Comparison of ENCODE assay signal across 11 mouse cellular contexts in genomic region chr9:90271541-90272090, GRCm38 (mm10). TPM values are rescaled to one million over a fixed set of nuclear protein-coding genes. Genes with fewer than 3 reads are reported as not detected.
DNase-seq lines count a peak whose midpoint lies in the region; ATAC-seq and TF ChIP-seq lines count a peak whose summit lies in the region.
"Had no signal": no experiment of that assay in that cellular context is flagged by ENCODE, and none has a peak within 500 bp of the region (broad histone marks: within the 10 kb centered on the region; RNA-seq: fewer than 3 reads in every experiment).

No protein-coding gene starts in this region.

- H3K27me3 ChIP-seq in midbrain, embryonic 10.5 days (ENCODE audit: low read depth, poor library complexity, severe bottlenecking) = peaks cover 18% of the 10 kb centered on the region
- no peaks in the 10 kb centered on the region for H3K27me3 ChIP-seq in midbrain, embryonic 11.5 days (ENCODE audit: control insufficient read depth, insufficient read depth, low read length)
- no peaks in the 10 kb centered on the region for H3K27me3 ChIP-seq in liver, embryonic 14.5 days (ENCODE audit: control insufficient read depth, insufficient read depth, low read length)
- no peaks in the 10 kb centered on the region for H3K27me3 ChIP-seq in stomach, embryonic 16.5 days (ENCODE audit: control insufficient read depth, insufficient read depth, low read length)
- H3K27me3 ChIP-seq: heart, embryonic 12.5 days had no signal

- no peak for TF ChIP-seq CTCF in liver, embryonic 14.5 days (IDR thresholded peaks at IDR 0.05; ENCODE audit: low read depth)

- H3K27ac ChIP-seq in midbrain, embryonic 10.5 days (replicated peaks) = no peak overlapping the region
- no peak overlapping the region for H3K27ac ChIP-seq in midbrain, embryonic 11.5 days (ENCODE audit: low read depth, low read length)
- no peak overlapping the region for H3K27ac ChIP-seq in liver, embryonic 14.5 days
- H3K27ac ChIP-seq in stomach, embryonic 16.5 days (ENCODE audit: low read length) = peak overlapping the region; percentile 91; the same call in 1 of the 2 replicates
- H3K27ac ChIP-seq: hindbrain, embryonic 14.5 days; midbrain, embryonic 13.5 days had no signal

- ATAC-seq in midbrain, embryonic 11.5 days (ENCODE audit: low FRiP score) = no peak
- no peak for ATAC-seq in liver, embryonic 14.5 days (ENCODE audit: insufficient read depth)
- no peak for ATAC-seq in stomach, embryonic 16.5 days (ENCODE audit: insufficient read depth, low FRiP score)

- TF ChIP-seq EP300 in liver, embryonic 14.5 days (IDR thresholded peaks at IDR 0.05; ENCODE audit: low read depth) = no peak

- H3K4me1 ChIP-seq in midbrain, embryonic 10.5 days = peaks cover 25% of the 10 kb centered on the region
- H3K4me1 ChIP-seq in midbrain, embryonic 11.5 days (ENCODE audit: control insufficient read depth, insufficient read depth, low read length) = peaks cover 10% of the 10 kb centered on the region
- H3K4me1 ChIP-seq in liver, embryonic 14.5 days (replicated peaks; ENCODE audit: control insufficient read depth in 2 of 2, insufficient read depth in 2 of 2, low read length in 1 of 2) = peaks cover 18 to 26% of the 10 kb centered on the region in 2 experiments
- peaks cover 30% of the 10 kb centered on the region for H3K4me1 ChIP-seq in stomach, embryonic 16.5 days (ENCODE audit: control insufficient read depth, insufficient read depth, low read length)

- no peak overlapping the region for H3K9ac ChIP-seq in midbrain, embryonic 11.5 days (ENCODE audit: low read length)
- H3K9ac ChIP-seq in liver, embryonic 14.5 days (replicated peaks) = no peak overlapping the region; the same call in 1 of the 2 replicates
- H3K9ac ChIP-seq in stomach, embryonic 16.5 days (ENCODE audit: low read length) = no peak overlapping the region

- 75% methylated on average over 5 of the region's 5 CpGs for WGBS in midbrain, embryonic 10.5 days
- WGBS in midbrain, embryonic 11.5 days = 74% methylated on average over 5 of the region's 5 CpGs
- 69% methylated on average over 5 of the region's 5 CpGs for WGBS in liver, embryonic 14.5 days (ENCODE audit: insufficient replicate concordance)
- 43% methylated on average over 5 of the region's 5 CpGs for WGBS in stomach, embryonic 16.5 days

- peak; percentile 7 for DNase-seq in midbrain, embryonic 10.5 days (ENCODE audit: low spot score)
- no peak for DNase-seq in midbrain, embryonic 11.5 days (ENCODE audit: low spot score, missing footprints)
- DNase-seq in R1 (ENCODE audit: low read depth, low spot score) = peak; percentile 69
- DNase-seq in liver, embryonic 14.5 days (ENCODE audit: low read depth in 3 of 3, low spot score in 3 of 3) = no peak
- no peak for DNase-seq in gastrocnemius, adult 8-10 months (ENCODE audit: low spot score in 2 of 2)
- DNase-seq in gastrocnemius, adult 18-20 months (ENCODE audit: low spot score) = no peak
- DNase-seq: kidney, postnatal 36 days had no signal

- H3K9me3 ChIP-seq in midbrain, embryonic 10.5 days (replicated peaks) = no peaks in the 10 kb centered on the region
- no peaks in the 10 kb centered on the region for H3K9me3 ChIP-seq in midbrain, embryonic 11.5 days (ENCODE audit: control insufficient read depth, low read length)
- no peaks in the 10 kb centered on the region for H3K9me3 ChIP-seq in liver, embryonic 14.5 days (ENCODE audit: control insufficient read depth, low read length)
- no peaks in the 10 kb centered on the region for H3K9me3 ChIP-seq in stomach, embryonic 16.5 days (replicated peaks; ENCODE audit: control insufficient read depth, low read length)
- H3K9me3 ChIP-seq: heart, embryonic 12.5 days; midbrain, embryonic 13.5 days had no signal

- no peak overlapping the region for H3K4me2 ChIP-seq in midbrain, embryonic 11.5 days
- peak overlapping the region; percentile 95; the same call in 1 of the 2 replicates for H3K4me2 ChIP-seq in liver, embryonic 14.5 days (ENCODE audit: low read depth)
- peak overlapping the region; percentile 93 for H3K4me2 ChIP-seq in stomach, embryonic 16.5 days (ENCODE audit: low read depth, low read length)

- H3K4me3 ChIP-seq in midbrain, embryonic 10.5 days = no peak overlapping the region
- no peak overlapping the region for H3K4me3 ChIP-seq in midbrain, embryonic 11.5 days (ENCODE audit: low read depth, low read length)
- H3K4me3 ChIP-seq in liver, embryonic 14.5 days (ENCODE audit: insufficient read depth in 1 of 2, low read depth in 2 of 2, low read length in 2 of 2) = no peak overlapping the region
- H3K4me3 ChIP-seq in stomach, embryonic 16.5 days (replicated peaks; ENCODE audit: low read length) = no peak overlapping the region

- no peaks in the 10 kb centered on the region for H3K36me3 ChIP-seq in midbrain, embryonic 10.5 days
- no peaks in the 10 kb centered on the region; the same call in 1 of the 2 replicates for H3K36me3 ChIP-seq in midbrain, embryonic 11.5 days (ENCODE audit: control insufficient read depth, insufficient read depth, low read length)
- peaks cover 4% of the 10 kb centered on the region; the same call in 1 of the 2 replicates for H3K36me3 ChIP-seq in liver, embryonic 14.5 days (replicated peaks; ENCODE audit: control insufficient read depth, insufficient read depth, low read depth)
- H3K36me3 ChIP-seq in stomach, embryonic 16.5 days (ENCODE audit: control insufficient read depth, insufficient read depth, low read length) = no peaks in the 10 kb centered on the region
- H3K36me3 ChIP-seq: heart, embryonic 12.5 days; midbrain, embryonic 13.5 days had no signal

RNA-seq across cellular contexts. Expression of gene Tbc1d2b, which starts 1.0 kb away (rescaled TPM):
- 7.9 and 8.9 TPM in 2 replicates for polyA plus RNA-seq in midbrain, embryonic 10.5 days (2016; fragmentation: Nextera tagmentation; extraction: Ambion mirVana)
- 8.2 and 8.7 TPM in 2 replicates for polyA plus RNA-seq in midbrain, embryonic 11.5 days (2014; fragmentation: Nextera tagmentation; extraction: Ambion mirVana)
- polyA plus RNA-seq in liver, embryonic 14.5 days (2012; rRNA removed) = 9.8 and 10.1 TPM in 2 replicates
- 6.5 and 9.5 TPM in 2 replicates for polyA plus RNA-seq in liver, embryonic 14.5 days (2014; fragmentation: Nextera tagmentation; extraction: Ambion mirVana)
- 15.1 and 15.4 TPM in 2 replicates for polyA plus RNA-seq in stomach, embryonic 16.5 days (2015; fragmentation: Nextera tagmentation; extraction: Ambion mirVana)
- 1 to 10 TPM; 2.6 to 4.5 (median 3.7) TPM for total RNA-seq in gastrocnemius, adult 8-10 months (2022)
- total RNA-seq in gastrocnemius, adult 18-20 months (2021) = 1 to 10 TPM; 3.6 to 4.7 TPM

Comparison
In these comparisons a context has a peak if more than half of its experiments do, and no peak if none do; other contexts are left out.
1. DNase-seq: peak in midbrain, embryonic 10.5 days (single experiment) and R1 (single experiment); none in midbrain, embryonic 11.5 days (single experiment), liver, embryonic 14.5 days (0 of 3), gastrocnemius, adult 8-10 months (0 of 2) and gastrocnemius, adult 18-20 months (single experiment).